Mouse (Mus musculus) MEL (cell line): ENCODE measurements around the gene Jrkl.

Experiments used
- CTCF ChIP-seq, 3 experiments: IDR thresholded peaks in 2 of 3; conservative IDR thresholded peaks in 1 of 3; 2 replicates each; pipeline ENCODE4 v1.5.1; 2011 to 2012; ENCODE audit warnings: low read length in 3 of 3, low read depth in 2 of 3, mild to moderate bottlenecking in 2 of 3, improper control_type of control experiment in 1 of 3, inconsistent platforms in 1 of 3, mixed read lengths in 1 of 3, moderate library complexity in 1 of 3; ENCODE audit not compliant: control insufficient read depth in 1 of 3, insufficient read depth in 1 of 3, poor library complexity in 1 of 3, severe bottlenecking in 1 of 3
- ELF1 ChIP-seq: IDR thresholded peaks from 2 replicates; pipeline ENCODE4 v1.6.1; 2014; ENCODE audit warnings: low read depth, mild to moderate bottlenecking, inconsistent platforms, low read length, improper control_type of control experiment, moderate library complexity
- EP300 ChIP-seq, 2 experiments: IDR thresholded peaks; 2 replicates each; pipeline ENCODE4 v1.6.1; 2011; ENCODE audit warnings: improper control_type of control experiment in 2 of 2, low read length in 2 of 2, low read depth in 1 of 2, mild to moderate bottlenecking in 1 of 2
- GATA1 ChIP-seq: IDR thresholded peaks from 2 replicates; pipeline ENCODE4 v1.6.1; 2011; ENCODE audit warnings: low read depth, low read length, improper control_type of control experiment
- KAT2A ChIP-seq: conservative IDR thresholded peaks from 2 replicates; pipeline ENCODE4 v1.6.1; 2012; ENCODE audit warnings: low read depth, low read length, improper control_type of control experiment, inconsistent platforms
- MEF2A ChIP-seq: IDR thresholded peaks from 2 replicates; pipeline ENCODE4 v1.6.1; 2014; ENCODE audit warnings: low read depth, mild to moderate bottlenecking, inconsistent platforms, low read length, improper control_type of control experiment; ENCODE audit not compliant: poor library complexity, insufficient replicate concordance, severe bottlenecking; ENCODE audit errors: extremely low read depth
- POLR2A ChIP-seq, 2 experiments: IDR thresholded peaks; 2 replicates each; pipeline ENCODE4 v1.6.1; 2011 to 2012; ENCODE audit warnings: low read length in 2 of 2, mild to moderate bottlenecking in 2 of 2, control low read depth in 1 of 2, improper control_type of control experiment in 1 of 2, low read depth in 1 of 2, moderate library complexity in 1 of 2; ENCODE audit not compliant: control insufficient read depth in 1 of 2, insufficient read depth in 1 of 2, poor library complexity in 1 of 2
- TAL1 ChIP-seq: IDR thresholded peaks from 2 replicates; pipeline ENCODE4 v1.6.1; 2012; ENCODE audit warnings: mild to moderate bottlenecking, inconsistent platforms, low read length, moderate library complexity, mixed read lengths
- TBP ChIP-seq: IDR thresholded peaks from 2 replicates; pipeline ENCODE4 v1.8.0; 2011; ENCODE audit warnings: low read depth, low read length, improper control_type of control experiment
- UBTF ChIP-seq: IDR thresholded peaks from 2 replicates; pipeline ENCODE4 v1.6.1; 2012; ENCODE audit warnings: low read depth, mild to moderate bottlenecking, inconsistent platforms, low read length, improper control_type of control experiment, moderate library complexity, borderline replicate concordance; ENCODE audit not compliant: insufficient read depth
- USF1 ChIP-seq: IDR thresholded peaks from 2 replicates; pipeline ENCODE4 v1.6.1; 2014; ENCODE audit warnings: low read depth, mild to moderate bottlenecking, inconsistent platforms, low read length, improper control_type of control experiment, moderate library complexity
- USF2 ChIP-seq, 2 experiments: IDR thresholded peaks; 2 replicates each; pipeline ENCODE4 v1.6.1; 2011 to 2012; ENCODE audit warnings: improper control_type of control experiment in 2 of 2, low read length in 2 of 2, borderline replicate concordance in 1 of 2, inconsistent platforms in 1 of 2, low read depth in 1 of 2, mild to moderate bottlenecking in 1 of 2; ENCODE audit not compliant: insufficient read depth in 1 of 2
- ZC3H11A ChIP-seq: IDR thresholded peaks from 2 replicates; pipeline ENCODE4 v1.6.1; 2012; ENCODE audit warnings: low read depth, mild to moderate bottlenecking, inconsistent platforms, low read length, improper control_type of control experiment

GRCm38 (mm10) chr9:13246815-13247638, 1.4 kb upstream of the Jrkl start, which contains the start of gene Ccdc82:
- TF ChIP-seq POLR2A (IDR thresholded peaks at IDR 0.05; ENCODE audit: control insufficient read depth in 1 of 2, insufficient read depth in 1 of 2, low read depth in 1 of 2, low read length in 2 of 2, poor library complexity in 1 of 2) (peak; percentile 51 to 79; a peak in 3 of 4 replicates), KAT2A (no peak), GATA1 (peak; percentile 93), CTCF (IDR thresholded peaks at IDR 0.05 in 2 of 3, conservative IDR thresholded peaks at IDR 0.05 in 1 of 3; ENCODE audit: control insufficient read depth in 1 of 3, insufficient read depth in 1 of 3, low read depth in 2 of 3, low read length in 3 of 3, poor library complexity in 1 of 3, severe bottlenecking in 1 of 3) (no peak), USF2 (IDR thresholded peaks at IDR 0.05; ENCODE audit: borderline replicate concordance in 1 of 2, insufficient read depth in 1 of 2, low read depth in 1 of 2, low read length in 2 of 2) (no peak), EP300 (IDR thresholded peaks at IDR 0.05; ENCODE audit: low read depth in 1 of 2, low read length in 2 of 2) (peak; percentile 76 to 78), ELF1 (peak; percentile 82), USF1 (no peak), MEF2A (no peak), UBTF (no peak), TAL1 (peak; percentile 97), TBP (peak; percentile 15; the same call in 1 of the 2 replicates), ZC3H11A (no peak)
